Mouse (Mus musculus) layer of hippocampus, postnatal 14 days (tissue): Measurements from ENCODE around the gene Kcnmb3. TPM values are rescaled to one million over a fixed set of nuclear protein-coding genes. Genes with fewer than 3 reads are reported as not detected.
"Not testable (repeated sequence)": the region's sequence is repeated elsewhere in the genome, so short reads cannot be mapped to it uniquely, and the experiment has no call there.

Experiments
- DNase-seq, 2 experiments: peaks; one replicate each; pipeline ENCODE4 v3.0.0; 2021 to 2022; ENCODE audit warnings: low spot score in 2 of 2, mixed read lengths in 1 of 2
- total RNA-seq, 2 experiments: library from RNA; stranded (reverse); gene quantifications; 2 replicates each; pipeline ENCODE4 v1.2.3; 2021

The Kcnmb3 gene
- total RNA-seq, 2 experiments from 2014 or later = 0.29 to 0.37 TPM

GRCm38 (mm10) chr3:32437297-32437696 lies 54.7 kb downstream of the Kcnmb3 start:
- no peak for DNase-seq

GRCm38 (mm10) chr3:32436101-32436500 lies 55.9 kb downstream of the Kcnmb3 start:
- DNase-seq = no peak

- no peak for DNase-seq
Measured at GRCm38 (mm10) chr3:32434016-32434415, 58.0 kb downstream of the Kcnmb3 start.

DNA sequence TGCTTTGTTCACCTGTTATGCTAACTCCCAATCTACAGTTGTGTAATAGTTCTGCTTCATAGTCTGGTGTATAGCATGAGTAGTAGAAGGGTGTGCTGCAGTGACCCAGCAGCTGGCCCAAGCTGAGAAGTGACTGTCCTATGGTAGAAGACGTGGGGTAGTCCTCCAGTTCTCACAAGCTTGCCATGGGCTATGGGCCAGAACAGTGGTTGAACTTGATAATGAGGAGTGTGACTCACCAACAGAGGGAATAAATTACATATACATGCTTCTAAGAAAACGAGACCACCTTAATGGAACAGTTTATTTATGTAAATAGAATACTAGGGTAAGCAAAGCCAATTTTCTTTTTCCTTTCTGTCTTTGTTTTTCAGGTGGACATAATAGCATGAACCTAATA lies 61.6 kb downstream of the Kcnmb3 start:
- no peak for DNase-seq

GRCm38 (mm10) chr3:32429351-32429750 lies 62.7 kb downstream of the Kcnmb3 start:
- not testable (repeated sequence) for DNase-seq

GRCm38 (mm10) chr3:32428921-32429320 lies 63.1 kb downstream of the Kcnmb3 start:
- DNase-seq = no peak

DNA sequence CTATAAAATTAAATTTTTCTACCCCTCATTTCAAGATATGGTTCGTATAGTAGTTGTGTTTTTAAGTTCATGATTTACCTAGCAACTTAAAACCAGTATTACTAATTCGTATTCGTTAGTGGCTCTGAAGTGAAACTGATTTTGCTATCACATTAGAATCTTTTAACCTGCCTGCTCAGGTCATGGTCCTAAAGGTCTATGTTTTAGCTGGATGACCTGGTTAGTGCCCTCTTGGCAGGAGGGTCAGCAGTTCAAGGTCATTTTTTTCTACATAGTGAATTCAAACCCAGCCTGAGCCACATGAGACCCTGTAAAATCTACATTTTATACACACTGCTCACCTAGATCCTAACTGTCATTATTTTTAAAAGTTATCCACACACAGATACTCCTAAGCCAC lies 63.7 kb downstream of the Kcnmb3 start:
- no peak for DNase-seq

DNA sequence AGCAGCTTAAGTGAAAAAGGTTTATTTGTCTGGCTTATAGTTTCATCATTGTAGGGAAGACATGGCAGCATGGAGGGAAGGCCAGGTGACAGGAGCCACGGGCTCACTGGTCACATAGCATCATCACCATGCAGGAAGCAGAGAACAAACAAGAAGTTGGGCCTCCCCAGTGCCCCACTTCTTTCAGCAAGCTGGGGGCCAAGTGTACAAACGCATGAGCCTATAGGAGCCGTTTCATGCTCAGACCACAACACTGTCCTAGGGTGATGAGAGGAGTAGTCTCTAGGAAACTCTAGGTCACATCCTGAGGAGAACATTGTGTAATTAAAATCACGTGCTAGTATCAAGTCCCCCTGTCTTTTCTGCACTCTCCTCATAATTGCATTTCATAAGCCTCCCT lies 64.3 kb downstream of the Kcnmb3 start:
- DNase-seq = no peak

Other genes with a start within 250 kb of the Kcnmb3 start
- 10 to 100 TPM; 83.6 TPM for gene Zmat3, start 126.2 kb downstream of the Kcnmb3 start, total RNA-seq
- gene Pik3ca, start 94.6 kb downstream of the Kcnmb3 start, total RNA-seq = 10 to 100 TPM; 47.7 to 54.5 TPM
- gene Zfp639, start 18.0 kb upstream of the Kcnmb3 start, total RNA-seq = 10 to 100 TPM; 33.5 to 33.7 TPM
- gene Mfn1, start 37.2 kb upstream of the Kcnmb3 start, total RNA-seq = 100 to 1,000 TPM in 1 of 2 experiments, 10 to 100 TPM in 1; 96.4 to 130 TPM
- gene Gnb4, start 124.4 kb upstream of the Kcnmb3 start, total RNA-seq = 10 to 100 TPM; 42.7 to 43.7 TPM
- gene Actl6a, start 214.1 kb upstream of the Kcnmb3 start, total RNA-seq = 10 to 100 TPM; 18.8 to 19.9 TPM
- 100 to 1,000 TPM; 196 TPM for gene Ndufb5, start 244.8 kb upstream of the Kcnmb3 start, total RNA-seq
- 10 to 100 TPM; 17.6 to 22.1 TPM for gene Mrpl47, start 245.4 kb upstream of the Kcnmb3 start, total RNA-seq